Mouse (Mus musculus): ENCODE data around the gene Plxdc1. TPM values are rescaled to one million over a fixed set of nuclear protein-coding genes. Genes with fewer than 3 reads are reported as not detected.

Plxdc1 gene
- polyA plus RNA-seq, 1 experiment from 2014 or later, result 0.20 TPM

DNA sequence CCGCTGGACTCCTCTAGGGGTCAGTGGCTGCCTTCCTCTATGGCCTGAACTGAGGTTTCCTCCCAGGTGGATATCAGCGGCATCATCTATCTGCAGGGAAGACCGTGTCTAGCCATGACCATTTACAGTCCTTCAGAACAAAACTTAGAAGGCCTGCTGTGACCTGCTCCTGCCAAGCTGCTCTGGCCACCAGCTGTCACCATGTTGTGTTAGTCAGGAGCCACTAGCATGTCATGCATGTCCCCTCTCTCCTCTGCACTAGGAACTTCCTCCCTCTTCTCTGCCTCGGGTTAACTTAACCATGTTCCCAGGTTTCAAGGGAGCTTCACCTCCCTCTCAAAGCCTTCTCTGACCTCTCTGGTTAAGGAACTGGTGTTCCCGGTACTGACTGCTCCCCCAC lies 13.5 kb upstream of the Plxdc1 start:
- 73% methylated on average over 5 of the region's 5 CpGs for WGBS
- Histone ChIP-seq H3K4me2 (ENCODE audit: low read depth, low read length, severe bottlenecking) (no peak overlapping the region), H3K27ac (ENCODE audit: low read depth, low read length) (no peak overlapping the region), H3K27me3 (ENCODE audit: control insufficient read depth, insufficient read depth, low read length) (peaks cover 4% of the 10 kb centered on the region), H3K4me1 (replicated peaks; ENCODE audit: control insufficient read depth, insufficient read depth, low read length) (peaks cover 20% of the 10 kb centered on the region), H3K36me3 (ENCODE audit: control insufficient read depth, insufficient read depth, low read length) (no peaks in the 10 kb centered on the region; the same call in 1 of the 2 replicates), H3K9ac (ENCODE audit: low read length) (no peak overlapping the region), H3K4me3 (ENCODE audit: low read depth, low read length) (no peak overlapping the region), H3K9me3 (ENCODE audit: control insufficient read depth, low read length) (no peaks in the 10 kb centered on the region)
- ATAC-seq (replicated peaks; ENCODE audit: low FRiP score) (no peak), DNase-seq (ENCODE audit: low spot score) (no peak)

DNA sequence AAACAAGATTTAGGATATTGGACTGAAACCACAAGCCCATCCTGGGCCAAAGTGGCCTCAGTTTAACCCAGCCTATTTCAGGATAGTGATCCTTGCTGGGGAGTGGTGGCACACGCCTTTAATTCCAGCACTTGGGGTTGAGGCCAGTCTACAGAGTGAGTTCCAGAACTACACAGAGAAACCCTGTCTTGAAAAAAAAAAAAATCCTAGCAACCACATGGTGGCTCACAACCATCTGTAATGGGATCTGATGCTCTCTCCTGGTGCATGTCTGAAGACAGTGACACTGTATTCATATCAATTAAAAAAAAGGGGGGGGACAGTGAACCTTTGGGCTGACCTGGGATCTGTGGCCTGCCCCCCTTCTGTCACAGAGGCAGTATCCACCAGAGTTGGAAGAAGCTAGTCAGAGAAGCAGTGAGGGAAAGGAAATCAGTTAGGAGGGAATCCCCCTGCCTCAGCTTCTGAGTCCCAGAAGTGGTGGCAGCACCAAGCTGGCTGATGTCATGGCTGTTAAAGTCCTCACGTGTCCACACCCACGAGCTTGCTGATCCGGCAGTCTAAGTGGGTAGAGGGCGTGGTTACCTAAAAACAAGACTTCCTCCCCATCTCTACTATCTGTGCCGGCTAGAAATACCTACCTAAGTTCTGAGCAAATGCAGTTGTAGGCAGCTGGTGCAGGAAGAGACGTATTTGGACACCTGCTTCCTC lies 12.8 kb upstream of the Plxdc1 start:
- Histone ChIP-seq H3K4me3 (ENCODE audit: low read depth, low read length) (no peak overlapping the region), H3K27ac (ENCODE audit: low read depth, low read length) (no peak overlapping the region), H3K9me3 (ENCODE audit: control insufficient read depth, low read length) (no peaks in the 10 kb centered on the region), H3K9ac (ENCODE audit: low read length) (no peak overlapping the region), H3K27me3 (ENCODE audit: control insufficient read depth, insufficient read depth, low read length) (peaks cover 4% of the 10 kb centered on the region), H3K4me2 (ENCODE audit: low read depth, low read length, severe bottlenecking) (no peak overlapping the region), H3K36me3 (ENCODE audit: control insufficient read depth, insufficient read depth, low read length) (no peaks in the 10 kb centered on the region), H3K4me1 (replicated peaks; ENCODE audit: control insufficient read depth, insufficient read depth, low read length) (peaks cover 20% of the 10 kb centered on the region)
- ATAC-seq (replicated peaks; ENCODE audit: low FRiP score) (no peak), DNase-seq (ENCODE audit: low spot score) (no peak)
- 76% methylated on average over 7 of the region's 7 CpGs for WGBS

DNA sequence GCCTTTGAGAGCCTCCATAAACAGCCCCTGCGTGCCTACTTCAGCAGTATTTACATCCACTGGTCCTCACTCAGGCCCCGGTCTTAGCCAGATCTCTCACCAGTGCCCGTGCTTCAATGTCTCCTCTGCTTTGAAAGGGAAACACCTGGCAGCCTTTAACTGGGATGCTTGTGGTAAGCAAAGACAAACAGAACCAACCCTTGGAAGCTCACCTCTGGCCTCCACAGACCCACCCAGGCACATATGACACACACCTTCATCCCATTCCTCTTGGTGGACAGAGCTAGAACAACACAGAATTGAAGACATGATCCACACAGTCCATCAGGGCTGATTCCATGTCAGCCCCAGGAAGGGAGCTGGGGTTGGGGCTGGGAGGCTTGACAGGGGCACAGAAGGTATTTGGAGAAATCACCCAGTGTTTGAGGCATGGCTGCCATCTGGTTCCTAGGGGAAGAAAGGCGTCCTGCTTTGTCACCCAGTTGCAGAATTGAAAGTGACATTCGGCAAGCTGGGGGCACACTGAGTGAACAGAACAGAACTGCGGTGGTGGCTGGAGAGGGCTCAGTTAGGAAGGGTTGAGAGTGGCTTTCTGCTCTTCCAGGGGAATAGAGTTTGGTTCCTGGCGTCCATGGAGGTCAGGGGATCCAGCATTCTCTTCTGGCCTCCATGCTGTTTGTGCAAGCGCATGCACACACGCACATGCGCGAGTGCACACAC lies 12.0 kb upstream of the Plxdc1 start:
- Histone ChIP-seq H3K27me3 (ENCODE audit: control insufficient read depth, insufficient read depth, low read length) (peaks cover 4% of the 10 kb centered on the region), H3K4me1 (replicated peaks; ENCODE audit: control insufficient read depth, insufficient read depth, low read length) (peaks cover 17% of the 10 kb centered on the region), H3K4me2 (ENCODE audit: low read depth, low read length, severe bottlenecking) (no peak overlapping the region), H3K9ac (ENCODE audit: low read length) (no peak overlapping the region), H3K27ac (ENCODE audit: low read depth, low read length) (no peak overlapping the region), H3K36me3 (ENCODE audit: control insufficient read depth, insufficient read depth, low read length) (no peaks in the 10 kb centered on the region), H3K9me3 (ENCODE audit: control insufficient read depth, low read length) (no peaks in the 10 kb centered on the region), H3K4me3 (ENCODE audit: low read depth, low read length) (no peak overlapping the region)
- WGBS, result 88% methylated on average over 11 of the region's 11 CpGs
- DNase-seq (ENCODE audit: low spot score) (no peak), ATAC-seq (replicated peaks; ENCODE audit: low FRiP score) (no peak)

DNA sequence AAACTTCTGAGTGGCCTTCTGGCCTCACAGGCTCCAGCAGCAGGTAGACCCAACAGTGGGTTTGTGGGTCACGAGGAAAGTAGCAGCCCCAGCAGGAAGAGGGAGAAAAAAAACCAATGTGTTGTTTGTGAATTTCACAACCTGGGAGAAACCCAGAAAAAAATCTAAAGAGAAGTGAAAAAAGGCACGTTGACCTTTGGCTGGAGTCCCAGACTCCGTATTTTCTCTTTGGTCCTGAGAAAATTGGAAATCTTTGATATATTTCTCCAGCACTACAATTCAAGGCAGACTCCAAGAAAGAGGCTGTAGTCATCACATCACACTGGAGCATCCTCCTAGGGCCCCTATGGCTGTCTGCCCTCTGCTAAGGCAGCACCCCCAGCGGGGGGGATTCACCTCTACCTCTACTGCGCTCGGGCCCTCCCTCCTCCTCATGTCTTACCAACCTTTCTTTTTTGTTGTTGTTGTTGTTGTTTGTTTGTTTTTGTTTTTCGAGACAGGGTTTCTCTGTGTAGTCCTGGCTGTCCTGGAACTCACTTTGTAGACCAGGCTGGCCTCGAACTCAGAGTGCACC lies 11.2 kb upstream of the Plxdc1 start:
- peaks cover 4% of the 10 kb centered on the region for H3K27me3 ChIP-seq (ENCODE audit: control insufficient read depth, insufficient read depth, low read length)
- no peak overlapping the region for H3K4me3 ChIP-seq (ENCODE audit: low read depth, low read length)
- H3K9me3 ChIP-seq (ENCODE audit: control insufficient read depth, low read length), result no peaks in the 10 kb centered on the region
- H3K27ac ChIP-seq (ENCODE audit: low read depth, low read length), result no peak overlapping the region
- H3K4me2 ChIP-seq (ENCODE audit: low read depth, low read length, severe bottlenecking), result no peak overlapping the region
- DNase-seq (ENCODE audit: low spot score) (no peak), ATAC-seq (replicated peaks; ENCODE audit: low FRiP score) (no peak)
- H3K36me3 ChIP-seq (ENCODE audit: control insufficient read depth, insufficient read depth, low read length), result no peaks in the 10 kb centered on the region
- H3K9ac ChIP-seq (ENCODE audit: low read length), result no peak overlapping the region
- peaks cover 9% of the 10 kb centered on the region for H3K4me1 ChIP-seq (replicated peaks; ENCODE audit: control insufficient read depth, insufficient read depth, low read length)
- WGBS, result 82% methylated on average over 8 of the region's 8 CpGs

DNA sequence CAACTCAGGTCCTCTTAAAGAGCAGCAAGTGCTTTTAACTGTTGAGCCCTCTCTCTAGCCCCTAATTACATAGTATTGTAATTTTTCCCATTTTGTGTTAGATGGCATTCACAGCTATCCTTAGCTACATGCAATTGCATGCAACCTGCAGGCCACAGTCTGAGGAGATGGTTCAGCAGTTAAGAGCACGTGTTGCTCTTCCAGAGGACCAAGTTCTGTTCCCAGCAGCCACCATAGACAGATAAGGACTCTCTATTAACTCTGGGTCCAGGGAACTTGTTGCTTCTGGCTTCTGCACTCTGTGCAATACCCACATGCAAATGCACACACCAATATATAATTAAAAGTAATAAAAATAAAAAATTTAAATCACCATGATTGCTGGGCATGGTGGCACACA lies 10.4 kb upstream of the Plxdc1 start:
- Histone ChIP-seq H3K36me3 (ENCODE audit: control insufficient read depth, insufficient read depth, low read length) (no peaks in the 10 kb centered on the region), H3K9me3 (ENCODE audit: control insufficient read depth, low read length) (no peaks in the 10 kb centered on the region), H3K27me3 (ENCODE audit: control insufficient read depth, insufficient read depth, low read length) (peaks cover 3% of the 10 kb centered on the region), H3K4me3 (ENCODE audit: low read depth, low read length) (no peak overlapping the region), H3K27ac (ENCODE audit: low read depth, low read length) (no peak overlapping the region), H3K4me1 (replicated peaks; ENCODE audit: control insufficient read depth, insufficient read depth, low read length) (peaks cover 2% of the 10 kb centered on the region; the same call in 1 of the 2 replicates), H3K4me2 (ENCODE audit: low read depth, low read length, severe bottlenecking) (no peak overlapping the region), H3K9ac (ENCODE audit: low read length) (no peak overlapping the region)
- 71% methylated on average over 1 of the region's 1 CpGs for WGBS
- no peak for DNase-seq (ENCODE audit: low spot score)
- ATAC-seq (replicated peaks; ENCODE audit: low FRiP score), result no peak

DNA sequence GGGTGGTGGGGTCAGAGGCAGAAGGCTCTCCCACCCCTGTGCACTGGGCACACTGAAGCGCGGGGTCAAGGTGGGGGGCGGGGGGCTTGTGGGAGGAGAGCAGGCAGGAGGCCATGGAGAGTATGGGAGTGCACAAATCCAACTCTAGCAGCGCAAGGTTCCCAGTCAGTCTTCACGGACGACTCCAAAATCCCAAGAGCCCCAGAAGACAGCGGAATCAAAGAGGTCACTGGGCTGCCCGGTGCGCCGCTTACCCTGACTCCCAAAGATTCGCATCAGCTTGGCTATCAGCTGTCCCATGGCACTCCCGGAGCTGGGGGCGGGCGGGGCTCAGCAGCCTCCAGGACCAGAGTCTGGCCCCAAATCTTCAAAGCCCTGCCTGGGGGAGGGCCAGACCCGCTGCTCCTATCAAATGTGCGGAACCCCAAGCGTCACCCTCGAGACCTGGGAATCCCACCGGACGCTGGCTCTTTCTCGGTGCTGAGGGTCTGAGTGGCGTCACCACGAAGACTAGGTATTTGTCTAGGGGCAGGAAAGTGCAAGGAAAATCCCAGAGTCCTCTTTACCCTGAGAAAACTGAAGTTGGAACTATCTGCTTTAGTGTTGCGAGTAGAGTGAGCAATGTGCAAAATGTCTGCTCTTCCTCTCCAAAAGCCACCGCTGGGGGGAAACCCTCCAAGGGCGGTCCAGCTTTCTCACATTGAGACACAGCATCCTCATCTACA lies 9.5 kb upstream of the Plxdc1 start, which contains the start of gene Arl5c:
Gene Arl5c, minus strand, starts transcription at position 618 of the 725 bp plus-strand sequence.
- H3K4me1 ChIP-seq (replicated peaks; ENCODE audit: control insufficient read depth, insufficient read depth, low read length), result 0 out of 2 replicates have a peak, but pooled peaks cover 2% of the 10 kb centered on the region
- H3K9ac ChIP-seq (ENCODE audit: low read length), result peak within 1 kb of the TSS; percentile 55
- ATAC-seq (replicated peaks; ENCODE audit: low FRiP score), result peak; percentile 55; the same call in 1 of the 2 replicates
- H3K9me3 ChIP-seq (ENCODE audit: control insufficient read depth, low read length), result no peaks in the 10 kb centered on the region
- no peak within 1 kb of the TSS for H3K27ac ChIP-seq (ENCODE audit: low read depth, low read length)
- WGBS, result 1% methylated on average over 26 of the region's 26 CpGs
- peak within 1 kb of the TSS; percentile 81 for H3K4me2 ChIP-seq (ENCODE audit: low read depth, low read length, severe bottlenecking)
- H3K4me3 ChIP-seq (ENCODE audit: low read depth, low read length), result peak within 1 kb of the TSS; percentile 42
- peak; percentile 71 for DNase-seq (ENCODE audit: low spot score)
- no peaks in the 10 kb centered on the region for H3K36me3 ChIP-seq (ENCODE audit: control insufficient read depth, insufficient read depth, low read length)
- no peaks in the 10 kb centered on the region; the same call in 1 of the 2 replicates for H3K27me3 ChIP-seq (ENCODE audit: control insufficient read depth, insufficient read depth, low read length)

DNA sequence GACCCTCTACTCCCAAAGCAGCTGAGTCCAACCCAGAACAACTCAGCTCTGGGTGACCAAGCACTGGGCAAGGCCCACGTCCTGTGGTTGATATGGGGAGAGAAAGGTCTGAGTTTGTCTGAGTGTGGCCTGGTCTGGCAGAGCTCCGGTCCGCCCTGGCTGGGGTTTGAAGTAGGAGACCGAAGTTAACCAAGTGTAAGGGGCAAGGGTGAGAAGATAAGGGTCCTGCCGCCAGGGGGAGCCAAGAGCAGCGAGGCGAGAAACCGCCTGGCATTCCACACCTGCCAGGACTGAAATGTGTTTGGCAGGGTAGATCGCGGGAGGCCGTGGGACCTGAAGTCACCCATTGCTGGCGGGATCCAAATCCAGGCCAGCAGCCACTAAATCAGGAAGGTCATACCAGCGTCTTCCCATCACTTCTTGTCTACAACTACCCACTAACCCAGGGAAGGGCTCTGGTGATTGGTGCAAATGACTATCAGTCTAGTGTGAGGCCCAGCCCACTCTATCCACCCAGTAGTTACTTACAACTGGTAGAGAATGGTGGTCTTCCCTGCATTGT lies 8.4 kb upstream of the Plxdc1 start:
- no peaks in the 10 kb centered on the region for H3K9me3 ChIP-seq (ENCODE audit: control insufficient read depth, low read length)
- H3K27me3 ChIP-seq (ENCODE audit: control insufficient read depth, insufficient read depth, low read length), result 0 out of 2 replicates have a peak, but pooled peaks cover 2% of the 10 kb centered on the region
- no peaks in the 10 kb centered on the region for H3K36me3 ChIP-seq (ENCODE audit: control insufficient read depth, insufficient read depth, low read length)
- 3% methylated on average over 13 of the region's 13 CpGs for WGBS
- no peak overlapping the region for H3K9ac ChIP-seq (ENCODE audit: low read length)
- ATAC-seq (replicated peaks; ENCODE audit: low FRiP score), result peak; percentile 30; the same call in 1 of the 2 replicates
- H3K4me1 ChIP-seq (replicated peaks; ENCODE audit: control insufficient read depth, insufficient read depth, low read length), result 0 out of 2 replicates have a peak, but pooled peaks cover 4% of the 10 kb centered on the region
- H3K4me2 ChIP-seq (ENCODE audit: low read depth, low read length, severe bottlenecking), result peak overlapping the region; percentile 81
- peak; percentile 88 for DNase-seq (ENCODE audit: low spot score)
- H3K27ac ChIP-seq (ENCODE audit: low read depth, low read length), result no peak overlapping the region
- peak overlapping the region; percentile 42 for H3K4me3 ChIP-seq (ENCODE audit: low read depth, low read length)

Data from forebrain, embryonic 11.5 days (tissue).